Mouse (Mus musculus) CD4-positive, CD25-positive, alpha-beta regulatory T cell (primary cell): ENCODE measurements around the gene B3gntl1. TPM values are rescaled to one million over a fixed set of nuclear protein-coding genes. Genes with fewer than 3 reads are reported as not detected.

Experiments used
- polyA plus RNA-seq: library from polyadenylated mRNA; unstranded; fragments of 100-300 nt; shearing (Covaris generic); gene quantifications from one replicate; pipeline ENCODE4 v1.2.1, GENCODE M21; 2017

The B3gntl1 gene
- polyA plus RNA-seq: 11.4 TPM

DNA sequence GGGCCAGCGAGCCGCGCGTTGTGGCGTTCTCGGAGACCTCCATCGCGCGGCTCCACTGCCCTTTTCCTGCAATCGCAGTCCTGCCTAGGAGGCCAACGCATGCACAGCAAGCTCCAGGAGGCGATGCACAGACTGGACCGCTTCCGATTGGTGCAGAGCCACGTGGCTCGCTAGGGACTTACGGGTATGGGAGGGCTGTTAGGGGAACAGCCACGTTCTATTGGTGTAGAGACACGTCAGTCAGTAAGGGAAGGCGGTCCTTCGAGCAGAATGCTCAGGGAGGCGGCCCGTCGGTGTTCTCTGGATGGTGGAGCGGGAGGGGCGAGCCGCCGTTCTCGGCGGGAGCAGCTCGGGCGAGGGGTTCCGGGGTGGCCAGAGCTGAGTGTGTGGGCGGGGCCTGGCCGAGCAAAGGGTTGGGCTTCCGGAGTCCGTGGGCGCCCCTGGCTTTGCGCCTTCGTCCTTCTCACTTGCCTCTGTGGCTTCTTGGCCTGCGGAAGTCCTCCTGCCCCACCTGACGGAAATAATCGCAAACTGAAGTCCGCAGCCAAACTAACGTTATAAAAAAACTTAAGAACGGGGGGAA lies at the start of gene B3gntl1:
B3gntl1 (minus strand) TSS at position 164 of the 583 bp plus-strand sequence.

GRCm38 (mm10) chr11:121701244-121701643 lies 28.3 kb upstream of the B3gntl1 start, which contains the start of gene Metrnl:
Metrnl (plus strand) TSS chr11:121701544.

Other genes with a start within 250 kb of the B3gntl1 start
- gene Fn3k, start 238.2 kb downstream of the B3gntl1 start, polyA plus RNA-seq: 0.31 TPM
- 48.9 TPM for gene Tbcd, start 221.2 kb downstream of the B3gntl1 start, polyA plus RNA-seq
- 0.32 TPM for gene Zfp750, start 153.8 kb downstream of the B3gntl1 start, polyA plus RNA-seq
- gene Metrnl, start 28.4 kb upstream of the B3gntl1 start, polyA plus RNA-seq: 2.0 TPM
- not detected for gene Ptchd3, start 157.1 kb upstream of the B3gntl1 start, polyA plus RNA-seq